Mouse (Mus musculus) hindbrain, embryonic 12.5 days (tissue): ENCODE measurements at regions not wholly inside any gene's neighbourhood (a gene's known extent, or its start where the extent isn't known, plus 50 kb on each side); places are given as distances from the start of the nearest gene placed in this dataset.
"Not testable (repeated sequence)": the region's sequence is repeated elsewhere in the genome, so short reads cannot be mapped to it uniquely, and the experiment has no call there.

ENCODE experiments used
- ATAC-seq: fragments of 200-750 bp; cut with Nextera tagmentation; 2 replicates; pipeline ENCODE4 v1.8.0; 2017; ENCODE audit warnings: moderate TSS enrichment; ENCODE audit not compliant: low FRiP score
- H3K27ac ChIP-seq: fragments of 300-500 bp; sonication (generic); 2 replicates; pipeline ENCODE4 v1.5.1; 2016; ENCODE audit warnings: mild to moderate bottlenecking
- H3K27me3 ChIP-seq: fragments of 300-500 bp; sonication (generic); 2 replicates; pipeline ENCODE4 v1.6.1; 2016; ENCODE audit warnings: mild to moderate bottlenecking
- H3K36me3 ChIP-seq: fragments of 300-500 bp; sonication (generic); 2 replicates; pipeline ENCODE4 v1.6.1; 2016; ENCODE audit warnings: mild to moderate bottlenecking
- H3K4me1 ChIP-seq: fragments of 300-500 bp; sonication (generic); 2 replicates; pipeline ENCODE4 v1.6.1; 2016
- H3K4me2 ChIP-seq: fragments of 300-500 bp; sonication (generic); replicated peaks from 2 replicates; pipeline ENCODE4 v1.6.1; 2016; ENCODE audit warnings: mild to moderate bottlenecking
- H3K4me3 ChIP-seq: fragments of 300-500 bp; sonication (generic); 2 replicates; pipeline ENCODE4 v1.5.1; 2016; ENCODE audit warnings: mild to moderate bottlenecking
- H3K9ac ChIP-seq: fragments of 300-500 bp; sonication (generic); 2 replicates; pipeline ENCODE4 v1.6.1; 2016; ENCODE audit warnings: mild to moderate bottlenecking, moderate library complexity
- H3K9me3 ChIP-seq: fragments of 300-500 bp; sonication (generic); replicated peaks from 2 replicates; pipeline ENCODE4 v1.6.1; 2016; ENCODE audit warnings: mild to moderate bottlenecking
- WGBS: fragments of 180-500 bp; shearing (Covaris S2); methylation state at CpG from one replicate; pipeline ENCODE4 v1.1.7; 2016; 5-methylcytosine and 5-hydroxymethylcytosine counted together

DNA sequence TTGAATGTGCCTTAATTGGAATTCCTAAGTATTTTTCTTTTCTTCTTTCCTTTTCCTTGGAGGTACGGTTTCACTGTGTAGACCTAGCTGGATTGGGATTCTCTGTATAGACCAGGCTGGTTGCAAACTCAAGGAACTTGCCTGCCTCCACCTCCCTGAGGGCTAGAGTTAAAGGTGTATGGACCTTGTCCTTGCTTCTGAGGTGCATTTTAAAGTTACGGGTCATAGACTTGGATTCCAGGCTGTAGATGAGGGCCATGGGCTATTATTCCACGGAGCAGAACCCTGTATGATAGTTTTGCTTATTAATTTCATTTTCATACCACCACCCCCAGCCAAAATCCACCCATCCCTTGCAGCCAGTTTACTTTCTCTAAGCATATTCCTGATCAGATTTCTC lies 50.7 kb upstream of the Wdr26 start:
- H3K36me3 ChIP-seq, result no peaks in the 10 kb centered on the region
- no peaks in the 10 kb centered on the region for H3K9me3 ChIP-seq
- no peak overlapping the region for H3K4me2 ChIP-seq
- no peak overlapping the region for H3K9ac ChIP-seq
- H3K4me3 ChIP-seq, result no peak overlapping the region
- H3K27me3 ChIP-seq, result peaks cover 5% of the 10 kb centered on the region
- WGBS, result 80% methylated on average over 3 of the region's 3 CpGs
- ATAC-seq, result no peak
- peaks cover 6% of the 10 kb centered on the region for H3K4me1 ChIP-seq
- H3K27ac ChIP-seq, result no peak overlapping the region

DNA sequence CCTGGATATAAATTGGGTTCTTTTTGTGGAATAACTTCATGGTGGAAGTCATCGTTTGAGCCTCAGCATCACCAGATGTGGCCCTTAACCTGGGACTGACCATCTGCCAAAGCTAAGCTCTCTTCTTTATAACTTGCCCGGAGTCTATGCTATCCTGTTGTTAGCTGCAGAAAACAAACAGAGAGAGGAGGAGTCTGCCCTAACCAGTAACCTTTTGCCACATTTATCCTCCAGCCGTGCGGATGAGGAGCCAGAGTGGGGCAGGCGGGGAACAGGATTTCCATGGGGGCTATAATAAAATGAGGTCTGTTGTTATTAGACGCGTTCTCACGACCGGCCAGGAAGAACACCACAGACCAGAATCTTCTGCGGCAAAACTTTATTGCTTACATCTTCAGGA lies 51.4 kb upstream of the Wdr26 start:
- Histone ChIP-seq H3K4me1 (peaks cover 6% of the 10 kb centered on the region; the same call in 1 of the 2 replicates), H3K27ac (no peak overlapping the region), H3K4me3 (no peak overlapping the region), H3K9ac (no peak overlapping the region), H3K4me2 (no peak overlapping the region), H3K27me3 (0 out of 2 replicates have a peak, but pooled peaks cover under 1% of the 10 kb centered on the region), H3K9me3 (no peaks in the 10 kb centered on the region), H3K36me3 (no peaks in the 10 kb centered on the region)
- no peak for ATAC-seq
- WGBS, result 95% methylated on average over 10 of the region's 10 CpGs

DNA sequence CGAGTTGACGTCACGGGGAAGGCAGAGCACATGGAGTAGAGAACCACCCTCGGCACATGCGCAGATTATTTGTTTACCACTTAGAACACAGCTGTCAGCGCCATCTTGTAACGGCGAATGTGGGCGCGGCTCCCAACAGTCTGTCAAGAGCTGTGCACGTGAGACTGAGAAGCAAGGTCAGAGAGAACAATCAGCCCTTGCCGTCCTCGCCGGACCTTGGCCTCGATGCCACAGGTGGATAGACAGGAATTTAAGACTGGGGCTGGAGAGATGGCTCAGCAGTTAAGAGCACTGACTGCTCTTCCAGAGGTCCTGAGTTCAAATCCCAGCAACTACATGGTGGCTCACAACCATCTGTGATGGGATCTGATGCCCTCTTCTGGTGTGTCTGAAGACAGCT lies 58.7 kb upstream of the Wdr26 start:
- H3K36me3 ChIP-seq, ATAC-seq, H3K9me3 ChIP-seq, H3K4me2 ChIP-seq, H3K9ac ChIP-seq, H3K27me3 ChIP-seq, H3K27ac ChIP-seq, H3K4me1 ChIP-seq, H3K4me3 ChIP-seq: not testable (repeated sequence)
- WGBS, result 96% methylated on average over 10 of the region's 15 CpGs

DNA sequence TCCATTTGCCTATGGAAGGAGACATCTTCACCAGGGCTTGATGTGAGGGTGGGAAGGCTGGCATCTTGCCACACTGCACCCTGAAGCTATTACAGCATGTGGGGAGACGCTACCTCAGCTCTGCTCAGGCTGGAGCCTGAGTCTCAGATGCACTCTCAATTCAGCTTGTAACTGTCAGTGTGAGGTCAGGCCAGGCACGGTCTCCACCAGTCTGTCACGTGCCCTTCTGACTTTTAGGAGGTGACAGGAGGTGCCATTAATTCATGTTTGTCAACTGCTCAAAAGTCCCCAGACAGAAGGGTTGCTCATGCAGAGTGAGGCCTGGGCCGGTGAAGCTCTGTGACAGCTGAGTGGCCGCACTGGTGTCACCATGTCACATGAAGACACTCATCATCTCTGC lies 59.4 kb upstream of the Wdr26 start:
- Histone ChIP-seq H3K9me3 (0 out of 2 replicates have a peak, but pooled peaks cover 3% of the 10 kb centered on the region), H3K4me3 (no peak overlapping the region), H3K9ac (no peak overlapping the region), H3K36me3 (no peaks in the 10 kb centered on the region), H3K4me2 (no peak overlapping the region), H3K27me3 (no peaks in the 10 kb centered on the region), H3K27ac (no peak overlapping the region), H3K4me1 (no peaks in the 10 kb centered on the region)
- ATAC-seq, result no peak
- WGBS, result 70% methylated on average over 5 of the region's 5 CpGs

DNA sequence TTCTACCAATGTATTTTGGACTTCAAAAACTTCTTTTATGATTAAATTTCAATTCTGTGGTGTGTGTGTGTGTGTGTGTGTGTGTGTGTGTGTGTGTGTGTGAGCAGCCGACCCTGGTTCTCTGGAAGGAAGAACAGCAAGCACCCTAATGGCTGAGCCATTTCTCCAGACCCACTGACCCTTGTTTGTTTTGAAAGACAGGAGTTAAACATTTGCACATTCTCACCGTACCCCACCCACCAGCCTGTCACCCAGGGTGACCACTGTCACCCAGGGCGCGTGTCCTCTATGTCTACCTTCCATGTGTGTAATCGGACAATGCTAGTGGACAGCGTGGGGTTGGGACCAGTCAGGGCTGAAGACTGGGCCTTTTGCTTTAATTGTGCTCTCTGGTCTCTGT lies 60.0 kb upstream of the Wdr26 start:
- Histone ChIP-seq H3K4me1 (no peaks in the 10 kb centered on the region), H3K27ac (no peak overlapping the region), H3K36me3 (no peaks in the 10 kb centered on the region), H3K9ac (no peak overlapping the region), H3K9me3 (0 out of 2 replicates have a peak, but pooled peaks cover 3% of the 10 kb centered on the region), H3K27me3 (no peaks in the 10 kb centered on the region), H3K4me3 (no peak overlapping the region), H3K4me2 (no peak overlapping the region)
- ATAC-seq, result no peak
- 73% methylated on average over 6 of the region's 6 CpGs for WGBS

DNA sequence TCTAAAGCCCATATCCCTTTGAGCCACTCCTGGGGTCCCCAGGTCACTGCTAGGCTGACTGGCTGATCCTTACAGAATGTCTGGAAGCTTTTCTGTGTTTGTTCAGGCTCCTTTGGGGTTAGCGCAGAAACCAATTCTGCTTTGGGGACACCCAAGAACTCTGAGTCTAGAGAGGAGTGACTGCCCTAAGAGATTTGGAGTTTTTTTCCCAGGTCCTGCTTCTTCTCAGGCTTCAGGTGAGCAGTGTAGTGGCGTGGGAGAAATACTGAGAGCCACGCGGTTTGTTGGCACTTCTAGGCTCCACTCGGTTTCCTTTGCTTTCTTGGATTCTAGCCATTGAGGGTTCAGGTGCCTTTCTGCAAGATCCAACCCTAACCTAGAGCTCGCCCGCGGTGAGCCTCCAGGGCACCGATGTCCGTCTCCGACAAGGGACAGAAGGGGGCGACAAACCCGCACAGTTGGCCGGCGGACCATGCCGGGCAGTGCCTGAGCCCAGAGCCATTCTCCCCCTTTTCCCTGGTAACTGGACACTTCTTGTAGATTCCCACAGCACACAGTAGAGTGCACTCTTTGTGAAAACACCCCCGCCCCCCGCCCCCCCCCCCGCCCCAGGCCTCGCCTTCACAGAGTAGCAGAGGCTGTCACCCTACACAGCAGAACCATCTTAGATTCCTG lies 61.0 kb upstream of the Wdr26 start:
- peak; percentile 90 for ATAC-seq
- Histone ChIP-seq H3K4me3 (no peak overlapping the region), H3K36me3 (no peaks in the 10 kb centered on the region), H3K9ac (no peak overlapping the region), H3K4me1 (no peaks in the 10 kb centered on the region), H3K27ac (no peak overlapping the region), H3K4me2 (no peak overlapping the region; the same call in 1 of the 2 replicates), H3K27me3 (no peaks in the 10 kb centered on the region), H3K9me3 (0 out of 2 replicates have a peak, but pooled peaks cover 3% of the 10 kb centered on the region)
- WGBS, result 5% methylated on average over 18 of the region's 20 CpGs

DNA sequence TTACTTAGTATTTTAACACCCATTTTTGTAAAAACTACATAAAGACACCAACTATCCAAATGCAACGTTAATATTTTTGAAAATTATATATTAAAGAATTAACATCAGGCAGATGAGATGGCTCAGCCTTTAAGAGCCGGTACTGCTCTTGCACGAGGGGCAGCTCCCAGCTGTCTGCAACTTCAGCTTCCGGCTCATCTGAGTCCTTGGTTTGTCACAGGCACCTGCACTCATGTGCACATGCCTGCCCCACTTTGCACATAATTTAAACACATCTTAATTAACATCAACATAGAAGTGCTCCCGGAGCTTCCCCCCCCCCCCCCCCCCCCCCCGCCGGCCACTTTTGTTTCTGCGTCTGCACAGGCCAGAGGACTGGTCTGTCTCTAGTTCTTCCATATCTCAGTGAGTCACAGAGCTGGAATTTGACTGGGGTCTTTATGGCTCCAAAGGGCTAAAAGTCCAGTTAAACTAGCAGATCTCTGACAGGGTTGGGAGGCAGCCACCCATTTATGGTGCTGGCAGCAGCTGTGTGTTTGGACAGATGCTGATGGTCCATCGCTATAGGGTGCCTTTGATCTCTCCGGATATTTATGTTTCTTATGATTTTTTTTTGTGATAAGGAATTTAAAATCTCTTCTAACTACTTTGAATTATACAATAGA lies 61.9 kb upstream of the Wdr26 start:
- no peaks in the 10 kb centered on the region for H3K27me3 ChIP-seq
- no peak overlapping the region for H3K27ac ChIP-seq
- no peak for ATAC-seq
- no peak overlapping the region for H3K4me3 ChIP-seq
- WGBS, result 61% methylated on average over 7 of the region's 10 CpGs
- H3K36me3 ChIP-seq, result no peaks in the 10 kb centered on the region
- 0 out of 2 replicates have a peak, but pooled peaks cover 3% of the 10 kb centered on the region for H3K9me3 ChIP-seq
- no peaks in the 10 kb centered on the region for H3K4me1 ChIP-seq
- no peak overlapping the region for H3K4me2 ChIP-seq
- no peak overlapping the region for H3K9ac ChIP-seq

DNA sequence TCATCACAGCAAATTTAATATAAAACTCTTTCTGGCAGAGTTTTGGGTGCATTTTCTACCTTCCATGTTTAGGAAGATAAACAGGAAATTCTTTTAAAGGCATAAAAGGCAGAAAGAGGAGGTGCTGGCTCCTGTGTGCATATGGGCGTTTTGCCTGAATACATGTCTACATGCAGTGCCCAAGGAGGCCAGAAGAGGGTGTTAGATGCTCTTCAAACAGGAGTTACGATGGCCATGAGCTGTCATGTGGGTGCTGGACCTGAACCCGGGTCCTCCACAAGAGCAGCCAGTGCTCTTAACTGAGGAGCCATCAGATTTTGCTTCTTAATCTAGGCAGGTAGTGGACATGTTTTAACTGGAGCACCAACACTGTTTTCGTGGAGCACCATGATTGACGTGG lies 69.0 kb upstream of the Wdr26 start:
- H3K9ac ChIP-seq, result no peak overlapping the region
- H3K27me3 ChIP-seq, result no peaks in the 10 kb centered on the region
- no peak overlapping the region for H3K4me3 ChIP-seq
- H3K9me3 ChIP-seq, result 0 out of 2 replicates have a peak, but pooled peaks cover under 1% of the 10 kb centered on the region
- no peak for ATAC-seq
- no peaks in the 10 kb centered on the region for H3K36me3 ChIP-seq
- H3K4me2 ChIP-seq, result no peak overlapping the region
- H3K4me1 ChIP-seq, result 0 out of 2 replicates have a peak, but pooled peaks cover 1% of the 10 kb centered on the region
- H3K27ac ChIP-seq, result no peak overlapping the region
- WGBS, result 88% methylated on average over 5 of the region's 5 CpGs

DNA sequence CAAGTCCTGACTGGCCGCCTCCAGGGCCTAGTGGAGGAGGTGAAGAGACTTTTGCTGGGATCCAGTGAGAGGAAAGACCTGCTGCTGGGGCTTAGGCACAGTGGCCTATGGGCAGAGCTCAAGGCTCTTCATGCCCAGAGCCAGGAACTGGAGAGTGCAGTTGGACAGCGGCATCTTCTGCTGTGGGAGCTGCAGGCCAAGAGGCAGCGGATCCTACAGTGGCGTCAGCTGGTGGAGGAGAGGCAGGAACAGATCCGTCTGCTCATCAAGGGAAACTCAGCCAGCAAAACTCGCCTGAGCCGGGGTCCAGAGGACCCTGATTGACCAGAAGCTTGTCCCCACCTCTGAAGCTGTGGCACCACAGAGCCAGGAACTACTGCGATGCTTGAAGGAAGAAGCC lies 69.4 kb upstream of the Cnih3 start:
- not testable (repeated sequence) for H3K36me3 ChIP-seq, H3K4me2 ChIP-seq, H3K9me3 ChIP-seq, H3K9ac ChIP-seq, H3K27ac ChIP-seq, H3K27me3 ChIP-seq, H3K4me3 ChIP-seq, ATAC-seq, H3K4me1 ChIP-seq
- WGBS, result 85% methylated on average over 8 of the region's 8 CpGs

DNA sequence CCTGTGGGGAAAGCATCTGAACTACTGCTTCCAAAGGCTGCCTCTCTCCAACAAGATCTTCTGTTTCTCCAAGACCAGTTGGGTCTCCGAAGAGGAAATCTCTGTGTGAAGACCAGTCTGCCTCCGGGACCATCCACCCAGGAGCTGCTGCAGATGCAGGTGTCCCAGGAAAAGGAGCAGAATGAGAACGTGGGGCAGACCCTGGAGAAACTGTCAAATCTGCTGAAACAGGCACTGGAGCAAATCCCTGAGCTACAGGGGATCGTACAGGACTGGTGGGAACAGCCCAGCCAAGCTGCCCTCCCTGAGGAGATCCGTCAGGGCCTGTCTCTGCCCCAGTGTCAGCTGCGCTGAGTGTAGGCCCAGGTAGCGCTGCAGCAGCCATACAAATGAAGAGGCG lies 68.9 kb upstream of the Cnih3 start:
- H3K4me2 ChIP-seq, H3K4me3 ChIP-seq, ATAC-seq, H3K27ac ChIP-seq, H3K9ac ChIP-seq, H3K4me1 ChIP-seq, H3K36me3 ChIP-seq, H3K9me3 ChIP-seq, H3K27me3 ChIP-seq: not testable (repeated sequence)
- WGBS, result 83% methylated on average over 8 of the region's 8 CpGs

DNA sequence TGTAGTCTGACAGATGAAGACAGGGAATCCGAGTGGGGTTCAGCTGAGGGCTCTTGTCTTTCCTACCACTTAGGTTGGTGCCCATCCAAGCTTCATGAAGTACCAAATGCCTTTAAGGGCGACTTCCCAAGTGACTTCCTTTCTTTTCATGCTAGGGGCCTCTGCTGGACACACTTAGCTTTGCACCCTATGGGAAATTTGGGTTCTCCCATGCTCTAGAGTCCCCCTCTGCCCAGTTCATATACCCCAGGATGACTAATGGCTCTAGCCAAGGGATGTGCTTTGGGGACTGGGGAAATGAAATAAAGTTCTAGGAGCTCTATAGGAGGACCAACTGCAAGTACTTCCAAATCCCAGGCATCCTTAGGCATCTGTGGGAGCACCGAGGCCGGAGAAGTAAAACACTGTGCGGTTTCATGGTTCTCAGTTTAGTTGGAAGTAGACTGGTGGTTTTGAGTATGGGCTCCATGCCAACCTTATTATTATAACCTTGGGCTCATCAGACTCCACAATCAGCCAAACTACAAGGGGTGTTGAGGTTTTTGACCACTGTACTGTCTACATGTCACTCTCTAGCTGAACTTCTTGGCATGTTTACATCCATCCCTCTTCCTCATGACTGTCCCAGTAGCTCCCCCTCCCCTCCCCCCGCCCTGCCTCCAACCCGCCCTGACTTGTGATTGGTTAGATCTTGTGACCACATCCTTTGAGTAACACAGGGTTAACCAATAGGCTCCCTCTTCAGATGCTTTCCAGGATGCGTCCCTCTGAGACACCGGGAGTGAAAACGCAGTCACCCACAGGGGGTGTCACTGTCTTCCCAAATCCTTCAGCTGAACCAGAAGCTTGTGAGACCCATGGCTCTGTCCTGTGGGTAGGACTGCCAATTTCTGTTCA lies 67.9 kb upstream of the Cnih3 start:
- WGBS, result 73% methylated on average over 10 of the region's 10 CpGs
- Histone ChIP-seq H3K4me1 (0 out of 2 replicates have a peak, but pooled peaks cover 3% of the 10 kb centered on the region), H3K4me2 (no peak overlapping the region), H3K9ac (no peak overlapping the region), H3K9me3 (no peaks in the 10 kb centered on the region), H3K27ac (no peak overlapping the region), H3K36me3 (no peaks in the 10 kb centered on the region), H3K4me3 (no peak overlapping the region), H3K27me3 (no peaks in the 10 kb centered on the region)
- ATAC-seq, result no peak

DNA sequence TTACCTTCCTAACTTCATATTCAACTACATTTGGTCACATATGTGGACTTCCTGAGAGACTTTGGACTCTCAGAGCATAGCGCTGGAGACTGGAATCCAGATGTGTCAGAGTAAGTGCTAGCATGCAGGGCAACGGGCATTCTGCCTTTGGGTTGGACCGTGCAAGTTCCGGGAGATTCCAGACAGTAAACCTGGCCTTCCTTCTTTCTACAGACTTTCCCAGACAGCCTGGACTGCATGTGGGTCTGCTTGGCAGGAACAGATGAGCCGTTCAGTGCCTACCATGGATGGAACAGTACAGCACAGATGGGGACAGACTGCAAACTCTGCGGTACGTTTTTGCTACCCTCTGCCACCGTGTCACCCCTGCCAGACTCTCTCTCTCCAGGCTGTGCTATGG lies 66.8 kb upstream of the Cnih3 start:
- Histone ChIP-seq H3K4me2 (no peak overlapping the region), H3K9me3 (no peaks in the 10 kb centered on the region), H3K4me1 (0 out of 2 replicates have a peak, but pooled peaks cover 3% of the 10 kb centered on the region), H3K27ac (no peak overlapping the region), H3K36me3 (no peaks in the 10 kb centered on the region), H3K27me3 (no peaks in the 10 kb centered on the region), H3K9ac (no peak overlapping the region), H3K4me3 (no peak overlapping the region)
- 83% methylated on average over 8 of the region's 8 CpGs for WGBS
- ATAC-seq, result no peak
